8 mouse cellular contexts compared by ENCODE assay signal in genomic region chr7:16949908-16950841, GRCm38 (mm10). TPM values are rescaled to one million over a fixed set of nuclear protein-coding genes. Genes with fewer than 3 reads are reported as not detected.
DNase-seq lines count a peak whose midpoint lies in the region; ATAC-seq and TF ChIP-seq lines count a peak whose summit lies in the region.

No protein-coding gene starts in this region.

- H3K4me3 ChIP-seq in ES-E14 (ENCODE audit: insufficient read depth in 1 of 2, low read depth in 1 of 2, low read length in 2 of 2, poor library complexity in 1 of 2, severe bottlenecking in 1 of 2) = peak overlapping the region; percentile 31 to 47
- H3K4me3 ChIP-seq in brown adipose tissue, adult 24 weeks (ENCODE audit: insufficient read depth, low read depth, low read length) = 0 out of 2 replicates have a peak overlapping the region, but pooled peaks have one; percentile 24
- H3K4me3 ChIP-seq in forebrain, embryonic 10.5 days = peak overlapping the region; percentile 49
- peak overlapping the region; percentile 33 for H3K4me3 ChIP-seq in heart, postnatal 0 days (ENCODE audit: low read depth, low read length)
- H3K4me3 ChIP-seq in lung, adult 2 months (replicated peaks; ENCODE audit: extremely low read depth, low read depth, low read length) = no peak overlapping the region
- H3K4me3 ChIP-seq in olfactory bulb, adult 2 months (ENCODE audit: insufficient read depth, low read depth, low read length) = peak overlapping the region; percentile 33

- no peak for DNase-seq in ES-E14 (ENCODE audit: low read depth, low spot score)
- peak; percentile 88 for DNase-seq in forebrain, embryonic 10.5 days (ENCODE audit: extremely low spot score, low spot score)
- DNase-seq in heart, postnatal 0 days (ENCODE audit: low spot score) = peak; percentile 44
- peak; percentile 86 to 88 for DNase-seq in kidney, postnatal 4 days
- DNase-seq in lung, adult 2 months = peak; percentile 69
- peak; percentile 91 for DNase-seq in thymus, postnatal 4 days

- no peaks in the 10 kb centered on the region for H3K9me3 ChIP-seq in ES-E14 (ENCODE audit: control insufficient read depth, insufficient read depth, low read depth, low read length)
- 0 out of 2 replicates have a peak, but pooled peaks cover 3% of the 10 kb centered on the region for H3K9me3 ChIP-seq in forebrain, embryonic 10.5 days
- H3K9me3 ChIP-seq in heart, postnatal 0 days (replicated peaks; ENCODE audit: control insufficient read depth, low read length) = no peaks in the 10 kb centered on the region

- peaks cover 3 to 7% of the 10 kb centered on the region in 2 experiments; a peak in 2 of 4 replicates for H3K4me1 ChIP-seq in ES-E14 (ENCODE audit: control insufficient read depth in 2 of 2, insufficient read depth in 2 of 2, low read length in 2 of 2, poor library complexity in 1 of 2)
- no peaks in the 10 kb centered on the region for H3K4me1 ChIP-seq in brown adipose tissue, adult 24 weeks (ENCODE audit: control insufficient read depth, insufficient read depth, insufficient read length, low read length)
- peaks cover 49% of the 10 kb centered on the region for H3K4me1 ChIP-seq in forebrain, embryonic 10.5 days
- peaks cover 22% of the 10 kb centered on the region for H3K4me1 ChIP-seq in heart, postnatal 0 days (ENCODE audit: control insufficient read depth, insufficient read depth)
- H3K4me1 ChIP-seq in lung, adult 2 months (ENCODE audit: control insufficient read depth, insufficient read depth, low read length) = peaks cover 2% of the 10 kb centered on the region; the same call in 1 of the 2 replicates
- peaks cover 38% of the 10 kb centered on the region for H3K4me1 ChIP-seq in olfactory bulb, adult 2 months (ENCODE audit: control insufficient read depth, insufficient read depth, low read length)

- in situ Hi-C loops in ES-E14 (cut with MboI; ENCODE audit: low sequenced_read_pairs in 2 of 2, unreplicated experiment in 2 of 2) = loop anchor here in 1 of 2 experiments (5.0 kb wide), 1 partner anchor 42 kb away; the partner anchor contains the start of gene Ccdc8

- H3K27me3 ChIP-seq in forebrain, embryonic 10.5 days (ENCODE audit: poor library complexity, severe bottlenecking) = peaks cover 58% of the 10 kb centered on the region
- peaks cover 19% of the 10 kb centered on the region for H3K27me3 ChIP-seq in heart, postnatal 0 days (ENCODE audit: control insufficient read depth, insufficient read depth, low read length)

- H3K36me3 ChIP-seq in ES-E14 (ENCODE audit: control insufficient read depth, insufficient read depth, low read length, poor library complexity, severe bottlenecking) = no peaks in the 10 kb centered on the region
- H3K36me3 ChIP-seq in forebrain, embryonic 10.5 days (replicated peaks) = no peaks in the 10 kb centered on the region
- H3K36me3 ChIP-seq in heart, postnatal 0 days (replicated peaks; ENCODE audit: control insufficient read depth, insufficient read depth, low read length) = no peaks in the 10 kb centered on the region

- TF ChIP-seq CTCF in heart, postnatal 0 days (IDR thresholded peaks at IDR 0.05; ENCODE audit: low read depth) = peak; percentile 88
- TF ChIP-seq CTCF in lung, adult 2 months (IDR thresholded peaks at IDR 0.05; ENCODE audit: insufficient read depth, low read length) = peak; percentile 87
- TF ChIP-seq CTCF in olfactory bulb, adult 2 months (IDR thresholded peaks at IDR 0.05; ENCODE audit: insufficient read depth, low read depth, low read length) = peak; percentile 96

- 0 out of 2 replicates have a peak, but pooled peaks have one; percentile 18 for ATAC-seq in heart, postnatal 0 days (ENCODE audit: insufficient read depth, low read depth)

- H3K4me2 ChIP-seq in heart, postnatal 0 days (ENCODE audit: low read depth, low read length) = peak overlapping the region; percentile 56

- no peak for TF ChIP-seq EP300 in heart, postnatal 0 days (IDR thresholded peaks at IDR 0.05; ENCODE audit: low read depth)

- no peak overlapping the region for H3K27ac ChIP-seq in ES-E14 (ENCODE audit: insufficient read depth, low read depth, low read length, poor library complexity, severe bottlenecking)
- H3K27ac ChIP-seq in brown adipose tissue, adult 24 weeks (replicated peaks; ENCODE audit: low read depth, low read length) = no peak overlapping the region
- peak overlapping the region; percentile 72 for H3K27ac ChIP-seq in forebrain, embryonic 10.5 days
- no peak overlapping the region for H3K27ac ChIP-seq in heart, postnatal 0 days (ENCODE audit: low read depth)
- H3K27ac ChIP-seq in olfactory bulb, adult 2 months (ENCODE audit: insufficient read depth, low read depth, low read length) = peak overlapping the region; percentile 73

- H3K9ac ChIP-seq in ES-E14 (ENCODE audit: insufficient read depth, low read depth, low read length, poor library complexity, severe bottlenecking) = no peak overlapping the region; the same call in 1 of the 2 replicates
- H3K9ac ChIP-seq in heart, postnatal 0 days (replicated peaks; ENCODE audit: low read depth, low read length) = no peak overlapping the region

- no peak for TF ChIP-seq POLR2A in lung, adult 2 months (IDR thresholded peaks at IDR 0.05; ENCODE audit: borderline replicate concordance, extremely low read depth, low read depth, low read length)
- TF ChIP-seq POLR2A in olfactory bulb, adult 2 months (IDR thresholded peaks at IDR 0.05; ENCODE audit: insufficient read depth, low read depth, low read length) = peak; percentile 37

- WGBS in forebrain, embryonic 10.5 days = 10% methylated on average over 29 of the region's 29 CpGs
- 9% methylated on average over 29 of the region's 29 CpGs for WGBS in heart, postnatal 0 days
- WGBS in lung, adult 2 months = 10% methylated on average over 29 of the region's 29 CpGs
- WGBS in olfactory bulb, adult 2 months = 8% methylated on average over 29 of the region's 29 CpGs

TF ChIP-seq in ES-E14, 5 proteins besides CTCF, POLR2A, EP300 and RAD21:
- TF ChIP-seq ZC3H11A (IDR thresholded peaks at IDR 0.05; ENCODE audit: borderline replicate concordance, low read depth, low read length) (no peak), ZNF384 (IDR thresholded peaks at IDR 0.05; ENCODE audit: low read depth, low read length) (no peak), MAFK (IDR thresholded peaks at IDR 0.05; ENCODE audit: insufficient read depth, low read depth, low read length) (no peak), CHD2 (IDR thresholded peaks at IDR 0.05; ENCODE audit: low read depth, low read length) (no peak), HCFC1 (IDR thresholded peaks at IDR 0.05; ENCODE audit: borderline replicate concordance, insufficient read depth, low read length) (no peak)
TF ChIP-seq in ES-E14: peak in this region for 0.

RNA-seq across cellular contexts. Expression of gene Pnmal2, which starts 5.7 kb away (rescaled TPM):
- 0.71 and 0.85 TPM in 2 replicates for total RNA-seq in ES-E14 (2012; rRNA removed)
- not detected in 2 replicates for polyA plus RNA-seq in brown adipose tissue, adult 24 weeks (2012; ENCODE audit: insufficient read depth, insufficient read length, missing spikeins)
- polyA plus RNA-seq in forebrain, embryonic 10.5 days (2016; fragmentation: Nextera tagmentation; extraction: Ambion mirVana) = 4.3 and 6.8 TPM in 2 replicates
- total RNA-seq in heart, postnatal 0 days (2014; rRNA removed; ENCODE audit: low replicate concordance) = 2.9 and 4.0 TPM in 2 replicates
- polyA plus RNA-seq in heart, postnatal 0 days (2015; fragmentation: Nextera tagmentation; extraction: Ambion mirVana) = 3.0 and 3.4 TPM in 2 replicates
- 2.0 and 3.2 TPM in 2 replicates for polyA plus RNA-seq in lung, adult 2 months (2012; rRNA removed)
- not detected in 2 replicates for polyA plus RNA-seq in olfactory bulb, adult 2 months (2012; ENCODE audit: insufficient read depth, insufficient read length, low replicate concordance, missing spikeins)

RNA-seq across cellular contexts. Expression of gene Pnmal1, which starts 9.3 kb away (rescaled TPM):
- 0.26 and 0.45 TPM in 2 replicates for total RNA-seq in ES-E14 (2012; rRNA removed)
- not detected in 2 replicates for polyA plus RNA-seq in brown adipose tissue, adult 24 weeks (2012; ENCODE audit: insufficient read depth, insufficient read length, missing spikeins)
- polyA plus RNA-seq in forebrain, embryonic 10.5 days (2016; fragmentation: Nextera tagmentation; extraction: Ambion mirVana) = 7.3 and 9.3 TPM in 2 replicates
- total RNA-seq in heart, postnatal 0 days (2014; rRNA removed; ENCODE audit: low replicate concordance) = 0.08 TPM in 1 of 2 replicates, not detected in the other
- polyA plus RNA-seq in heart, postnatal 0 days (2015; fragmentation: Nextera tagmentation; extraction: Ambion mirVana) = 0.04 TPM in 2 replicates
- polyA plus RNA-seq in lung, adult 2 months (2012; rRNA removed) = not detected in 2 replicates
- not detected in 2 replicates for polyA plus RNA-seq in olfactory bulb, adult 2 months (2012; ENCODE audit: insufficient read depth, insufficient read length, low replicate concordance, missing spikeins)

RNA-seq across cellular contexts. Expression of gene Calm3, which starts 26.3 kb away (rescaled TPM):
- total RNA-seq in ES-E14 (2012; rRNA removed) = 163 and 198 TPM in 2 replicates
- polyA plus RNA-seq in brown adipose tissue, adult 24 weeks (2012; ENCODE audit: insufficient read depth, insufficient read length, missing spikeins) = 210 and 222 TPM in 2 replicates
- 156 and 163 TPM in 2 replicates for polyA plus RNA-seq in forebrain, embryonic 10.5 days (2016; fragmentation: Nextera tagmentation; extraction: Ambion mirVana)
- 342 and 417 TPM in 2 replicates for total RNA-seq in heart, postnatal 0 days (2014; rRNA removed; ENCODE audit: low replicate concordance)
- polyA plus RNA-seq in heart, postnatal 0 days (2015; fragmentation: Nextera tagmentation; extraction: Ambion mirVana) = 101 and 107 TPM in 2 replicates
- 279 and 310 TPM in 2 replicates for polyA plus RNA-seq in lung, adult 2 months (2012; rRNA removed)
- 1,020 and 1,388 TPM in 2 replicates for polyA plus RNA-seq in olfactory bulb, adult 2 months (2012; ENCODE audit: insufficient read depth, insufficient read length, low replicate concordance, missing spikeins)

RNA-seq across cellular contexts. Expression of gene Gm42372, which starts 32.7 kb away (rescaled TPM):
- total RNA-seq in ES-E14 (2012; rRNA removed) = 0.13 and 0.21 TPM in 2 replicates
- polyA plus RNA-seq in brown adipose tissue, adult 24 weeks (2012; ENCODE audit: insufficient read depth, insufficient read length, missing spikeins) = not detected in 2 replicates
- 1.2 and 1.4 TPM in 2 replicates for polyA plus RNA-seq in forebrain, embryonic 10.5 days (2016; fragmentation: Nextera tagmentation; extraction: Ambion mirVana)
- not detected in 2 replicates for total RNA-seq in heart, postnatal 0 days (2014; rRNA removed; ENCODE audit: low replicate concordance)
- polyA plus RNA-seq in heart, postnatal 0 days (2015; fragmentation: Nextera tagmentation; extraction: Ambion mirVana) = not detected in 2 replicates
- 0.03 and 0.04 TPM in 2 replicates for polyA plus RNA-seq in lung, adult 2 months (2012; rRNA removed)
- not detected in 2 replicates for polyA plus RNA-seq in olfactory bulb, adult 2 months (2012; ENCODE audit: insufficient read depth, insufficient read length, low replicate concordance, missing spikeins)

RNA-seq across cellular contexts. Expression of gene Ccdc8, which starts 42.3 kb away (rescaled TPM):
- 2.8 and 4.1 TPM in 2 replicates for total RNA-seq in ES-E14 (2012; rRNA removed)
- 0.28 and 0.54 TPM in 2 replicates for polyA plus RNA-seq in brown adipose tissue, adult 24 weeks (2012; ENCODE audit: insufficient read depth, insufficient read length, missing spikeins)
- polyA plus RNA-seq in forebrain, embryonic 10.5 days (2016; fragmentation: Nextera tagmentation; extraction: Ambion mirVana) = 7.8 and 8.9 TPM in 2 replicates
- total RNA-seq in heart, postnatal 0 days (2014; rRNA removed; ENCODE audit: low replicate concordance) = 30.8 and 31.2 TPM in 2 replicates
- polyA plus RNA-seq in heart, postnatal 0 days (2015; fragmentation: Nextera tagmentation; extraction: Ambion mirVana) = 10.0 and 11.7 TPM in 2 replicates
- 4.1 and 5.2 TPM in 2 replicates for polyA plus RNA-seq in lung, adult 2 months (2012; rRNA removed)
- not detected in 2 replicates for polyA plus RNA-seq in olfactory bulb, adult 2 months (2012; ENCODE audit: insufficient read depth, insufficient read length, low replicate concordance, missing spikeins)

Comparison
In these comparisons a context has a peak if more than half of its experiments do, and no peak if none do; other contexts are left out.
1. H3K27ac ChIP-seq: peak in forebrain, embryonic 10.5 days (single experiment) and olfactory bulb, adult 2 months (single experiment); none in ES-E14 (single experiment), brown adipose tissue, adult 24 weeks (single experiment) and heart, postnatal 0 days (single experiment).
2. Peak in every context shown above with its lines, with median percentiles within 50 percentile points of each other: CTCF ChIP-seq.